ENCODE assay signal across 7 mouse cellular contexts in genomic region chr4:129287472-129287981, GRCm38 (mm10). TPM values are rescaled to one million over a fixed set of nuclear protein-coding genes. Genes with fewer than 3 reads are reported as not detected.
A peak's percentile ranks its signal among the peaks of the same experiment; 100 is the strongest.
DNase-seq lines count a peak whose midpoint lies in the region; ATAC-seq and TF ChIP-seq lines count a peak whose summit lies in the region.

TSS of gene Sync (plus strand) at chr4:129287617.

- peak within 1 kb of the TSS; percentile 69 for H3K9ac ChIP-seq in embryonic facial prominence, embryonic 14.5 days (ENCODE audit: low read depth, low read length)
- peak within 1 kb of the TSS; percentile 81 for H3K9ac ChIP-seq in heart, embryonic 13.5 days
- peak within 1 kb of the TSS; percentile 72 for H3K9ac ChIP-seq in limb, embryonic 13.5 days

- TF ChIP-seq POLR2A in thymus, adult 2 months (IDR thresholded peaks at IDR 0.05; ENCODE audit: control insufficient read depth, extremely low read depth, insufficient read depth, low read length, poor library complexity), result no peak
- TF ChIP-seq POLR2A in olfactory bulb, adult 2 months (IDR thresholded peaks at IDR 0.05; ENCODE audit: insufficient read depth, low read depth, low read length), result no peak

- H3K9me3 ChIP-seq in embryonic facial prominence, embryonic 14.5 days (ENCODE audit: control insufficient read depth, low read length), result no peaks in the 10 kb centered on the region
- no peaks in the 10 kb centered on the region for H3K9me3 ChIP-seq in heart, embryonic 13.5 days
- no peaks in the 10 kb centered on the region for H3K9me3 ChIP-seq in limb, embryonic 13.5 days

- TF ChIP-seq CTCF in thymus, adult 2 months (IDR thresholded peaks at IDR 0.05; ENCODE audit: borderline replicate concordance, control insufficient read depth, extremely low read depth, insufficient read depth, low read length, poor library complexity), result no peak
- no peak for TF ChIP-seq CTCF in olfactory bulb, adult 2 months (IDR thresholded peaks at IDR 0.05; ENCODE audit: insufficient read depth, low read depth, low read length)

- 2% methylated on average over 52 of the region's 53 CpGs for WGBS in thymus, adult 2 months
- WGBS in embryonic facial prominence, embryonic 14.5 days, result 0% methylated on average over 11 of the region's 53 CpGs
- under 1% methylated on average over 46 of the region's 53 CpGs for WGBS in heart, embryonic 13.5 days
- under 1% methylated on average over 48 of the region's 53 CpGs for WGBS in limb, embryonic 13.5 days
- WGBS in olfactory bulb, adult 2 months, result 4% methylated on average over 53 of the region's 53 CpGs

- H3K27ac ChIP-seq in thymus, adult 2 months (ENCODE audit: control insufficient read depth, insufficient read depth, low read length), result no peak within 1 kb of the TSS
- H3K27ac ChIP-seq in embryonic facial prominence, embryonic 14.5 days (replicated peaks; ENCODE audit: low read depth, low read length), result peak within 1 kb of the TSS; percentile 72
- no peak within 1 kb of the TSS for H3K27ac ChIP-seq in heart, embryonic 13.5 days (replicated peaks)
- H3K27ac ChIP-seq in limb, embryonic 13.5 days, result 0 out of 2 replicates have a peak within 1 kb of the TSS, but pooled peaks have one; percentile 44
- H3K27ac ChIP-seq in olfactory bulb, adult 2 months (ENCODE audit: insufficient read depth, low read depth, low read length), result no peak within 1 kb of the TSS

- peak within 1 kb of the TSS; percentile 24 for H3K4me3 ChIP-seq in thymus, adult 2 months (ENCODE audit: control insufficient read depth, insufficient read depth, low read length)
- peak within 1 kb of the TSS; percentile 53 for H3K4me3 ChIP-seq in embryonic facial prominence, embryonic 14.5 days (ENCODE audit: low read depth, low read length)
- H3K4me3 ChIP-seq in heart, embryonic 13.5 days, result peak within 1 kb of the TSS; percentile 61
- H3K4me3 ChIP-seq in limb, embryonic 13.5 days, result peak within 1 kb of the TSS; percentile 55
- H3K4me3 ChIP-seq in olfactory bulb, adult 2 months (ENCODE audit: insufficient read depth, low read depth, low read length), result peak within 1 kb of the TSS; percentile 35

- no peak for DNase-seq in thymus, adult 2 months
- no peak for DNase-seq in thymus, postnatal 36 days
- DNase-seq in embryonic facial prominence, embryonic 14.5 days (ENCODE audit: low spot score), result peak; percentile 40
- no peak for DNase-seq in frontal cortex, postnatal 25 days (ENCODE audit: low spot score in 2 of 2)

- peaks cover 10% of the 10 kb centered on the region for H3K4me1 ChIP-seq in thymus, adult 2 months (replicated peaks; ENCODE audit: control insufficient read depth, insufficient read depth, low read length)
- H3K4me1 ChIP-seq in embryonic facial prominence, embryonic 14.5 days (ENCODE audit: control insufficient read depth, insufficient read depth, low read length), result peaks cover 10% of the 10 kb centered on the region; the same call in 1 of the 2 replicates
- H3K4me1 ChIP-seq in heart, embryonic 13.5 days, result peaks cover 19% of the 10 kb centered on the region
- peaks cover 17% of the 10 kb centered on the region for H3K4me1 ChIP-seq in limb, embryonic 13.5 days
- peaks cover 15% of the 10 kb centered on the region; the same call in 1 of the 2 replicates for H3K4me1 ChIP-seq in olfactory bulb, adult 2 months (ENCODE audit: control insufficient read depth, insufficient read depth, low read length)

- H3K4me2 ChIP-seq in embryonic facial prominence, embryonic 14.5 days (ENCODE audit: low read depth, low read length), result peak within 1 kb of the TSS; percentile 99
- H3K4me2 ChIP-seq in heart, embryonic 13.5 days, result peak within 1 kb of the TSS; percentile 98
- peak within 1 kb of the TSS; percentile 96 for H3K4me2 ChIP-seq in limb, embryonic 13.5 days (replicated peaks)

- no peaks in the 10 kb centered on the region for H3K36me3 ChIP-seq in thymus, adult 2 months (ENCODE audit: control insufficient read depth, insufficient read depth, low read length)
- H3K36me3 ChIP-seq in embryonic facial prominence, embryonic 14.5 days (ENCODE audit: control insufficient read depth, insufficient read depth, low read length), result no peaks in the 10 kb centered on the region
- H3K36me3 ChIP-seq in heart, embryonic 13.5 days, result no peaks in the 10 kb centered on the region
- no peaks in the 10 kb centered on the region for H3K36me3 ChIP-seq in limb, embryonic 13.5 days

- peak; percentile 35 for ATAC-seq in embryonic facial prominence, embryonic 14.5 days (ENCODE audit: low read depth)
- ATAC-seq in heart, embryonic 13.5 days (ENCODE audit: extremely low read depth, insufficient number of reproducible peaks, low FRiP score, low TSS enrichment), result peak; percentile 28; the same call in 1 of the 2 replicates
- peak; percentile 46 for ATAC-seq in limb, embryonic 13.5 days (ENCODE audit: low FRiP score, low read depth)

- H3K27me3 ChIP-seq in thymus, adult 2 months (ENCODE audit: control insufficient read depth, insufficient read depth, low read length), result peaks cover 13% of the 10 kb centered on the region
- peaks cover 17% of the 10 kb centered on the region; the same call in 1 of the 2 replicates for H3K27me3 ChIP-seq in embryonic facial prominence, embryonic 14.5 days (replicated peaks; ENCODE audit: control insufficient read depth, insufficient read depth, low read length)
- peaks cover 42% of the 10 kb centered on the region for H3K27me3 ChIP-seq in heart, embryonic 13.5 days (replicated peaks)
- H3K27me3 ChIP-seq in limb, embryonic 13.5 days, result peaks cover 31% of the 10 kb centered on the region

RNA-seq across cellular contexts. Expression of gene Sync, which starts in this region (rescaled TPM):
- polyA plus RNA-seq in thymus, adult 2 months (2012; rRNA removed), result 0.50 and 0.88 TPM in 2 replicates
- 7.9 and 11.7 TPM in 2 replicates for polyA plus RNA-seq in embryonic facial prominence, embryonic 14.5 days (2014; fragmentation: Nextera tagmentation; extraction: Ambion mirVana)
- polyA plus RNA-seq in heart, embryonic 13.5 days (2015; fragmentation: Nextera tagmentation; extraction: Ambion mirVana), result 1.1 and 1.6 TPM in 2 replicates
- 3.3 TPM in 2 replicates for polyA plus RNA-seq in limb, embryonic 13.5 days (2015; fragmentation: Nextera tagmentation; extraction: Ambion mirVana)
- polyA plus RNA-seq in olfactory bulb, adult 2 months (2012; ENCODE audit: insufficient read depth, insufficient read length, low replicate concordance, missing spikeins), result not detected in 2 replicates

Comparison
In these comparisons a context has a peak if more than half of its experiments do, and no peak if none do; other contexts are left out.
1. H3K27ac ChIP-seq: peak in embryonic facial prominence, embryonic 14.5 days (single experiment) and limb, embryonic 13.5 days (single experiment); none in thymus, adult 2 months (single experiment), heart, embryonic 13.5 days (single experiment) and olfactory bulb, adult 2 months (single experiment).
2. Peak in every context shown above with its lines, with median percentiles within 50 percentile points of each other: H3K4me3 ChIP-seq, ATAC-seq, H3K4me2 ChIP-seq and H3K9ac ChIP-seq.